Mouse (Mus musculus) MN1 (cell line): ENCODE results near the gene Tbkbp1.

Source experiments
- DNase-seq: peaks from one replicate; pipeline ENCODE4 v3.0.0-alpha.2; 2016; ENCODE audit warnings: low spot score

Tbkbp1 gene

GRCm38 (mm10) chr11:97156999-97157398, 5.7 kb upstream of the Tbkbp1 start:
- DNase-seq = no peak

GRCm38 (mm10) chr11:97152662-97153287, 1.5 kb upstream of the Tbkbp1 start:
- peak; percentile 75 for DNase-seq

- DNase-seq = peak; percentile 75
Observed at GRCm38 (mm10) chr11:97152023-97152426, 730 bp upstream of the Tbkbp1 start.

- peak; percentile 73 for DNase-seq
Observed at GRCm38 (mm10) chr11:97150411-97151330, 624 bp downstream of the Tbkbp1 start.

- DNase-seq = peak; percentile 53
Observed at GRCm38 (mm10) chr11:97149995-97150410, 1.3 kb downstream of the Tbkbp1 start.

- no peak for DNase-seq
Observed at GRCm38 (mm10) chr11:97149026-97149425, 2.3 kb downstream of the Tbkbp1 start.

GRCm38 (mm10) chr11:97148591-97148990, 2.7 kb downstream of the Tbkbp1 start:
- DNase-seq = no peak

- DNase-seq = no peak
Observed at GRCm38 (mm10) chr11:97147333-97147732, 4.0 kb downstream of the Tbkbp1 start.

- peak; percentile 71 for DNase-seq
Observed at GRCm38 (mm10) chr11:97146724-97147123, 4.6 kb downstream of the Tbkbp1 start.

- DNase-seq = no peak
Observed at GRCm38 (mm10) chr11:97145951-97146350, 5.3 kb downstream of the Tbkbp1 start.

GRCm38 (mm10) chr11:97145320-97145719, 6.0 kb downstream of the Tbkbp1 start:
- no peak for DNase-seq

GRCm38 (mm10) chr11:97143196-97143900, 7.9 kb downstream of the Tbkbp1 start:
- DNase-seq = no peak

GRCm38 (mm10) chr11:97142159-97142608, 9.1 kb downstream of the Tbkbp1 start:
- no peak for DNase-seq

GRCm38 (mm10) chr11:97140811-97141210, 10.5 kb downstream of the Tbkbp1 start:
- DNase-seq = no peak

GRCm38 (mm10) chr11:97139256-97139655, 12.0 kb downstream of the Tbkbp1 start:
- no peak for DNase-seq

GRCm38 (mm10) chr11:97138554-97139226, 12.6 kb downstream of the Tbkbp1 start:
- DNase-seq = no peak

- no peak for DNase-seq
Observed at GRCm38 (mm10) chr11:97133270-97133669, 18.0 kb downstream of the Tbkbp1 start.

- DNase-seq = no peak
Observed at GRCm38 (mm10) chr11:97132185-97132584, 19.1 kb downstream of the Tbkbp1 start.

- DNase-seq = no peak
Observed at GRCm38 (mm10) chr11:97131683-97132082, 19.6 kb downstream of the Tbkbp1 start.

- DNase-seq = no peak
Observed at GRCm38 (mm10) chr11:97130318-97130717, 21.0 kb downstream of the Tbkbp1 start.

GRCm38 (mm10) chr11:97128956-97129355, 22.3 kb downstream of the Tbkbp1 start:
- no peak for DNase-seq
